ENCODE assay signal across 10 mouse cellular contexts in the genomic region with DNA sequence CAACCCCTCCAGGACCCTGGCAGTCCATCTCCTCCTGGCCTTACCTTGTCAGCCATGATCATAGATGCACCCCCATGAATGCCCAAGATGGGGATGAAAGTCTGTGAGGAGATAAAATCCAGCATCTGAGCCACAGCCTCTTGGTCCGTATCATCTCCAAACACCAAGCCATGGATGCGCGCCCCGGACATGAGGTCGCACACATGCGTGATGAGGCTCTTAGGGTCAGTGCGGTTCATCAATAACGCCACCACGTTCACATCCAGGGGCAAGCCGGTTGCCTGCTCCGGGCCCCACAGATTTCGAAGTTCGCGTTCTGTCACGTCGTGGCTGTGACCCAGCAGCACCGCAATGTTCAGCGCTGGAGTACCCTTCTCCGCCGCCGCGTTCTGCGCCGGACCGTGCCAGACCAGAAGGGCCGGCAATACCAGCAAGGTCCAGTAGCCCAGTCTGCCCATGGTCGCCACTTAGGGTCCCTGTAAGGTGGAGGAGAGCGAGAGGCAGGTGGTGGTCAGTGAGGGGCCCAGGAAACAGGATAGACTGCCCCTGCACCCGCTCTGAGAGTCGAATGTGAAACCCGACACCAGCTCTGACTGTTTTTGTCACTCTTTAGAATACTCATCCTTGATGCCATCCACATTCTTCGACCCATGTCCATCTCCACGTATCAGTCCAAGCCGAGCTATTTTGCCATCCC. TPM values are rescaled to one million over a fixed set of nuclear protein-coding genes. Genes with fewer than 3 reads are reported as not detected.
DNase-seq lines count a peak whose midpoint lies in the region; ATAC-seq and TF ChIP-seq lines count a peak whose summit lies in the region.
"Had no signal": no experiment of that assay in that cellular context is flagged by ENCODE, and none has a peak within 500 bp of the region (broad histone marks: within the 10 kb centered on the region; RNA-seq: fewer than 3 reads in every experiment).

No protein-coding gene starts in this region.

- H3K4me3 ChIP-seq in kidney, embryonic 15.5 days (replicated peaks), result peak overlapping the region; percentile 43; the same call in 1 of the 2 replicates
- no peak overlapping the region for H3K4me3 ChIP-seq in kidney, adult 2 months (ENCODE audit: insufficient read depth, low read depth, low read length)
- H3K4me3 ChIP-seq in forebrain, embryonic 14.5 days (ENCODE audit: low read depth, low read length), result no peak overlapping the region; the same call in 1 of the 2 replicates
- H3K4me3 ChIP-seq in midbrain, embryonic 13.5 days (replicated peaks), result peak overlapping the region; percentile 56

- no peak for ATAC-seq in kidney, embryonic 15.5 days (replicated peaks; ENCODE audit: low FRiP score)
- ATAC-seq in forebrain, embryonic 14.5 days, result no peak
- ATAC-seq in midbrain, embryonic 13.5 days, result no peak

- peaks cover 73% of the 10 kb centered on the region for H3K27me3 ChIP-seq in kidney, embryonic 15.5 days
- H3K27me3 ChIP-seq in kidney, adult 2 months (replicated peaks; ENCODE audit: control insufficient read depth, insufficient read depth, low read length), result no peaks in the 10 kb centered on the region; the same call in 1 of the 2 replicates
- peaks cover 49% of the 10 kb centered on the region for H3K27me3 ChIP-seq in forebrain, embryonic 14.5 days (replicated peaks; ENCODE audit: control insufficient read depth, insufficient read depth, low read length)
- peaks cover 70% of the 10 kb centered on the region for H3K27me3 ChIP-seq in midbrain, embryonic 13.5 days

- TF ChIP-seq CTCF in kidney, adult 2 months (conservative IDR thresholded peaks at IDR 0.05; ENCODE audit: insufficient read depth, insufficient read length, low read depth, low read length), result no peak

- H3K36me3 ChIP-seq in kidney, embryonic 15.5 days, result no peaks in the 10 kb centered on the region
- no peaks in the 10 kb centered on the region for H3K36me3 ChIP-seq in kidney, adult 2 months (ENCODE audit: control insufficient read depth, insufficient read depth, low read length)
- no peaks in the 10 kb centered on the region for H3K36me3 ChIP-seq in forebrain, embryonic 14.5 days (ENCODE audit: control insufficient read depth, insufficient read depth, low read length)
- H3K36me3 ChIP-seq in midbrain, embryonic 13.5 days, result no peaks in the 10 kb centered on the region
- H3K36me3 ChIP-seq: lung, embryonic 15.5 days had no signal

- WGBS in kidney, embryonic 15.5 days, result 11% methylated on average over 34 of the region's 34 CpGs
- WGBS in kidney, adult 2 months, result 18% methylated on average over 34 of the region's 34 CpGs
- WGBS in forebrain, embryonic 14.5 days, result 18% methylated on average over 34 of the region's 34 CpGs
- WGBS in midbrain, embryonic 13.5 days, result 19% methylated on average over 34 of the region's 34 CpGs

- no peak overlapping the region for H3K27ac ChIP-seq in kidney, embryonic 15.5 days
- no peak overlapping the region for H3K27ac ChIP-seq in kidney, adult 2 months (ENCODE audit: insufficient read depth, low read depth, low read length)
- H3K27ac ChIP-seq in forebrain, embryonic 14.5 days (ENCODE audit: low read depth, low read length), result no peak overlapping the region
- H3K27ac ChIP-seq in midbrain, embryonic 13.5 days, result no peak overlapping the region
- H3K27ac ChIP-seq: lung, embryonic 15.5 days had no signal

- no peaks in the 10 kb centered on the region for H3K9me3 ChIP-seq in kidney, embryonic 15.5 days (replicated peaks)
- no peaks in the 10 kb centered on the region for H3K9me3 ChIP-seq in forebrain, embryonic 14.5 days (replicated peaks; ENCODE audit: control insufficient read depth, low read length)
- no peaks in the 10 kb centered on the region for H3K9me3 ChIP-seq in midbrain, embryonic 13.5 days
- H3K9me3 ChIP-seq: lung, embryonic 15.5 days had no signal

- TF ChIP-seq POLR2A in kidney, adult 2 months (IDR thresholded peaks at IDR 0.05; ENCODE audit: low read depth, low read length), result no peak

- H3K4me1 ChIP-seq in kidney, embryonic 15.5 days, result peaks cover 37% of the 10 kb centered on the region
- no peaks in the 10 kb centered on the region for H3K4me1 ChIP-seq in kidney, adult 2 months (ENCODE audit: control insufficient read depth, insufficient read depth, low read length)
- H3K4me1 ChIP-seq in forebrain, embryonic 14.5 days (ENCODE audit: control insufficient read depth, insufficient read depth, low read length), result peaks cover 6% of the 10 kb centered on the region; the same call in 1 of the 2 replicates
- peaks cover 39% of the 10 kb centered on the region for H3K4me1 ChIP-seq in midbrain, embryonic 13.5 days (replicated peaks)

- peak overlapping the region; percentile 83 for H3K4me2 ChIP-seq in kidney, embryonic 15.5 days
- H3K4me2 ChIP-seq in forebrain, embryonic 14.5 days (ENCODE audit: low read length), result peak overlapping the region; percentile 91
- H3K4me2 ChIP-seq in midbrain, embryonic 13.5 days (replicated peaks), result peak overlapping the region; percentile 97

- no peak for DNase-seq in kidney, adult 2 months
- DNase-seq in embryo, embryonic 11 days, result peak; percentile 11
- no peak for DNase-seq in forebrain, embryonic 14.5 days (ENCODE audit: low spot score)
- no peak for DNase-seq in gastrocnemius, adult 18-20 months (ENCODE audit: low spot score)
- DNase-seq in layer of hippocampus, postnatal 36 days, result no peak
- DNase-seq in left cerebral cortex, adult 8-10 months (ENCODE audit: low spot score in 2 of 2), result no peak
- DNase-seq: kidney, postnatal 25 days had no signal

- H3K9ac ChIP-seq in kidney, embryonic 15.5 days, result no peak overlapping the region
- no peak overlapping the region for H3K9ac ChIP-seq in forebrain, embryonic 14.5 days (ENCODE audit: low read length)
- 0 out of 2 replicates have a peak overlapping the region, but pooled peaks have one; percentile 23 for H3K9ac ChIP-seq in midbrain, embryonic 13.5 days (replicated peaks)
- H3K9ac ChIP-seq: lung, embryonic 15.5 days had no signal

RNA-seq across cellular contexts. Expression of a gene that starts 3.1 kb away (rescaled TPM):
- 0.24 and 0.44 TPM in 2 replicates for polyA plus RNA-seq in kidney, embryonic 15.5 days (2015; fragmentation: Nextera tagmentation; extraction: Ambion mirVana)
- polyA plus RNA-seq in kidney, adult 2 months (2012; rRNA removed), result not detected in 2 replicates
- 0.47 TPM in 2 replicates for polyA plus RNA-seq in forebrain, embryonic 14.5 days (2014; fragmentation: Nextera tagmentation; extraction: Ambion mirVana)
- polyA plus RNA-seq in midbrain, embryonic 13.5 days (2015; fragmentation: Nextera tagmentation; extraction: Ambion mirVana), result 3.8 and 4.0 TPM in 2 replicates
- under 1 TPM; 0.02 to 0.05 TPM for total RNA-seq in gastrocnemius, adult 18-20 months (2021)
- total RNA-seq in layer of hippocampus, postnatal 36 days (2021), result 100 to 1,000 TPM; 375 to 412 TPM
- 100 to 1,000 TPM; 163 to 249 (median 201) TPM for total RNA-seq in left cerebral cortex, adult 8-10 months (2022)

Comparison
In these comparisons a context has a peak if more than half of its experiments do, and no peak if none do; other contexts are left out.
1. H3K4me3 ChIP-seq: peak in kidney, embryonic 15.5 days (single experiment) and midbrain, embryonic 13.5 days (single experiment); none in kidney, adult 2 months (single experiment) and forebrain, embryonic 14.5 days (single experiment).
2. Peak in every context shown above with its lines, with median percentiles within 50 percentile points of each other: H3K4me2 ChIP-seq.